Mouse (Mus musculus): ENCODE data around the gene Abcb9. TPM values are rescaled to one million over a fixed set of nuclear protein-coding genes. Genes with fewer than 3 reads are reported as not detected.

Gene Abcb9
- polyA plus RNA-seq, 1 experiment from 2014 or later = 4.0 TPM

GRCm38 (mm10) chr5:124018651-124019050, 76.9 kb downstream of the Abcb9 start:
- Histone ChIP-seq H3K27ac (ENCODE audit: low read depth, low read length) (no peak overlapping the region), H3K4me1 (replicated peaks; ENCODE audit: control insufficient read depth, insufficient read depth, low read length) (no peaks in the 10 kb centered on the region)
- TF ChIP-seq CTCF (IDR thresholded peaks at IDR 0.05; ENCODE audit: low read depth) = no peak

GRCm38 (mm10) chr5:124017941-124018340, 77.7 kb downstream of the Abcb9 start:
- no peaks in the 10 kb centered on the region for H3K27me3 ChIP-seq (replicated peaks; ENCODE audit: control insufficient read depth, insufficient read depth, low read length)
- H3K4me3 ChIP-seq (ENCODE audit: low read depth, low read length) = no peak overlapping the region
- H3K4me2 ChIP-seq (replicated peaks; ENCODE audit: low read depth) = no peak overlapping the region
- WGBS = 80% methylated on average over 9 of the region's 9 CpGs
- H3K27ac ChIP-seq (ENCODE audit: low read depth, low read length) = no peak overlapping the region
- H3K9me3 ChIP-seq (ENCODE audit: control insufficient read depth) = no peaks in the 10 kb centered on the region
- ATAC-seq = no peak
- no peak overlapping the region for H3K9ac ChIP-seq (ENCODE audit: low read depth, low read length)
- TF ChIP-seq CTCF (IDR thresholded peaks at IDR 0.05; ENCODE audit: low read depth) = no peak
- no peaks in the 10 kb centered on the region for H3K36me3 ChIP-seq (ENCODE audit: control insufficient read depth, insufficient read depth)
- no peaks in the 10 kb centered on the region for H3K4me1 ChIP-seq (replicated peaks; ENCODE audit: control insufficient read depth, insufficient read depth, low read length)

More at GRCm38 (mm10) chr5:124018651-124019050, 76.9 kb downstream of the Abcb9 start:
- no peaks in the 10 kb centered on the region for H3K36me3 ChIP-seq (ENCODE audit: control insufficient read depth, insufficient read depth)
- H3K27me3 ChIP-seq (replicated peaks; ENCODE audit: control insufficient read depth, insufficient read depth, low read length) = no peaks in the 10 kb centered on the region
- H3K4me3 ChIP-seq (ENCODE audit: low read depth, low read length) = no peak overlapping the region
- no peaks in the 10 kb centered on the region for H3K9me3 ChIP-seq (ENCODE audit: control insufficient read depth)
- no peak overlapping the region for H3K9ac ChIP-seq (ENCODE audit: low read depth, low read length)
- 84% methylated on average over 9 of the region's 9 CpGs for WGBS
- H3K4me2 ChIP-seq (replicated peaks; ENCODE audit: low read depth) = no peak overlapping the region
- no peak for ATAC-seq

- no peak overlapping the region for H3K4me2 ChIP-seq (replicated peaks; ENCODE audit: low read depth)
- TF ChIP-seq CTCF (IDR thresholded peaks at IDR 0.05; ENCODE audit: low read depth) = no peak
- no peak overlapping the region for H3K9ac ChIP-seq (ENCODE audit: low read depth, low read length)
- 0 out of 2 replicates have a peak, but pooled peaks cover 9% of the 10 kb centered on the region for H3K4me1 ChIP-seq (replicated peaks; ENCODE audit: control insufficient read depth, insufficient read depth, low read length)
- no peaks in the 10 kb centered on the region for H3K9me3 ChIP-seq (ENCODE audit: control insufficient read depth)
- no peak overlapping the region for H3K27ac ChIP-seq (ENCODE audit: low read depth, low read length)
- no peaks in the 10 kb centered on the region for H3K27me3 ChIP-seq (replicated peaks; ENCODE audit: control insufficient read depth, insufficient read depth, low read length)
- H3K4me3 ChIP-seq (ENCODE audit: low read depth, low read length) = no peak overlapping the region
- WGBS = 61% methylated on average over 7 of the region's 7 CpGs
- no peaks in the 10 kb centered on the region for H3K36me3 ChIP-seq (ENCODE audit: control insufficient read depth, insufficient read depth)
- peak; percentile 62 for ATAC-seq
Observed at GRCm38 (mm10) chr5:124016291-124016821, 79.2 kb downstream of the Abcb9 start.

GRCm38 (mm10) chr5:124015727-124016126, 79.9 kb downstream of the Abcb9 start:
- Histone ChIP-seq H3K4me3 (ENCODE audit: low read depth, low read length) (no peak overlapping the region), H3K27me3 (replicated peaks; ENCODE audit: control insufficient read depth, insufficient read depth, low read length) (no peaks in the 10 kb centered on the region), H3K27ac (ENCODE audit: low read depth, low read length) (no peak overlapping the region), H3K9ac (ENCODE audit: low read depth, low read length) (no peak overlapping the region), H3K36me3 (ENCODE audit: control insufficient read depth, insufficient read depth) (no peaks in the 10 kb centered on the region), H3K9me3 (ENCODE audit: control insufficient read depth) (no peaks in the 10 kb centered on the region), H3K4me2 (replicated peaks; ENCODE audit: low read depth) (no peak overlapping the region), H3K4me1 (replicated peaks; ENCODE audit: control insufficient read depth, insufficient read depth, low read length) (peaks cover 14% of the 10 kb centered on the region; the same call in 1 of the 2 replicates)
- WGBS = 64% methylated on average over 2 of the region's 2 CpGs
- no peak for ATAC-seq
- no peak for TF ChIP-seq CTCF (IDR thresholded peaks at IDR 0.05; ENCODE audit: low read depth)

- Histone ChIP-seq H3K4me3 (ENCODE audit: low read depth, low read length) (no peak overlapping the region), H3K9me3 (ENCODE audit: control insufficient read depth) (no peaks in the 10 kb centered on the region), H3K27me3 (replicated peaks; ENCODE audit: control insufficient read depth, insufficient read depth, low read length) (no peaks in the 10 kb centered on the region), H3K27ac (ENCODE audit: low read depth, low read length) (no peak overlapping the region), H3K4me1 (replicated peaks; ENCODE audit: control insufficient read depth, insufficient read depth, low read length) (peaks cover 15% of the 10 kb centered on the region; the same call in 1 of the 2 replicates), H3K9ac (ENCODE audit: low read depth, low read length) (no peak overlapping the region), H3K4me2 (replicated peaks; ENCODE audit: low read depth) (0 out of 2 replicates have a peak overlapping the region, but pooled peaks have one; percentile 37), H3K36me3 (ENCODE audit: control insufficient read depth, insufficient read depth) (no peaks in the 10 kb centered on the region)
- WGBS = 43% methylated on average over 11 of the region's 11 CpGs
- no peak for ATAC-seq
- no peak for TF ChIP-seq CTCF (IDR thresholded peaks at IDR 0.05; ENCODE audit: low read depth)
Observed at GRCm38 (mm10) chr5:124014791-124015251, 80.8 kb downstream of the Abcb9 start.

- Histone ChIP-seq H3K27me3 (replicated peaks; ENCODE audit: control insufficient read depth, insufficient read depth, low read length) (no peaks in the 10 kb centered on the region), H3K4me1 (replicated peaks; ENCODE audit: control insufficient read depth, insufficient read depth, low read length) (peaks cover 17% of the 10 kb centered on the region; the same call in 1 of the 2 replicates)
- 89% methylated on average over 3 of the region's 3 CpGs for WGBS
Observed at GRCm38 (mm10) chr5:124014180-124014579, 81.4 kb downstream of the Abcb9 start.

More at GRCm38 (mm10) chr5:124014180-124014579, 81.4 kb downstream of the Abcb9 start:
- no peak for TF ChIP-seq CTCF (IDR thresholded peaks at IDR 0.05; ENCODE audit: low read depth)
- no peak for ATAC-seq
- no peaks in the 10 kb centered on the region for H3K9me3 ChIP-seq (ENCODE audit: control insufficient read depth)
- peaks cover under 1% of the 10 kb centered on the region; the same call in 1 of the 2 replicates for H3K36me3 ChIP-seq (ENCODE audit: control insufficient read depth, insufficient read depth)
- no peak overlapping the region for H3K9ac ChIP-seq (ENCODE audit: low read depth, low read length)
- H3K4me3 ChIP-seq (ENCODE audit: low read depth, low read length) = no peak overlapping the region
- no peak overlapping the region for H3K27ac ChIP-seq (ENCODE audit: low read depth, low read length)
- H3K4me2 ChIP-seq (replicated peaks; ENCODE audit: low read depth) = no peak overlapping the region

Data from intestine, postnatal 0 days (tissue).